In genomic region chr12:25934526-25934925, GRCm38 (mm10) we compare ENCODE assay signal across 14 mouse cellular contexts.
"Had no signal": no experiment of that assay in that cellular context is flagged by ENCODE, and none has a peak within 500 bp of the region (broad histone marks: within the 10 kb centered on the region; RNA-seq: fewer than 3 reads in every experiment).

No protein-coding gene starts in this region.

- H3K4me2 ChIP-seq: liver, embryonic 11.5 days; liver, embryonic 15.5 days; midbrain, embryonic 15.5 days; neural tube, embryonic 13.5 days; stomach, embryonic 15.5 days had no signal

- H3K36me3 ChIP-seq: limb, embryonic 10.5 days; liver, embryonic 15.5 days; midbrain, embryonic 10.5 days; midbrain, embryonic 15.5 days; neural tube, embryonic 13.5 days; stomach, embryonic 15.5 days had no signal

- H3K27ac ChIP-seq: limb, embryonic 10.5 days; liver, embryonic 15.5 days; midbrain, embryonic 10.5 days; midbrain, embryonic 15.5 days; neural tube, embryonic 13.5 days; stomach, embryonic 15.5 days had no signal

- H3K4me3 ChIP-seq: limb, embryonic 10.5 days; liver, embryonic 15.5 days; midbrain, embryonic 10.5 days; midbrain, embryonic 15.5 days; neural tube, embryonic 13.5 days; stomach, embryonic 15.5 days had no signal

- DNase-seq: kidney, postnatal 25 days; lung, adult 2 months; lung, postnatal 4 days; right cerebral cortex, postnatal 14 days; thymus, adult 2 months; thymus, postnatal 25 days had no signal

- H3K4me1 ChIP-seq: limb, embryonic 10.5 days; liver, embryonic 15.5 days; midbrain, embryonic 10.5 days; midbrain, embryonic 15.5 days; neural tube, embryonic 13.5 days; stomach, embryonic 15.5 days had no signal

- H3K9me3 ChIP-seq: limb, embryonic 10.5 days; liver, embryonic 15.5 days; midbrain, embryonic 10.5 days; midbrain, embryonic 15.5 days; neural tube, embryonic 13.5 days; stomach, embryonic 15.5 days had no signal

- H3K27me3 ChIP-seq: liver, embryonic 15.5 days; midbrain, embryonic 15.5 days; neural tube, embryonic 13.5 days; stomach, embryonic 15.5 days had no signal

- ATAC-seq: lung, postnatal 0 days; midbrain, embryonic 15.5 days had no signal

- H3K9ac ChIP-seq: liver, embryonic 15.5 days; midbrain, embryonic 15.5 days; neural tube, embryonic 13.5 days; stomach, embryonic 15.5 days had no signal
